Mouse (Mus musculus) testis, postnatal 10 days (tissue): ENCODE measurements at regions not wholly inside any gene's neighbourhood (a gene's known extent, or its start where the extent isn't known, plus 50 kb on each side); places are given as distances from the start of the nearest gene placed in this dataset.

Experiments
- DNase-seq: peaks from one replicate; pipeline ENCODE4 v3.0.0; 2021; ENCODE audit warnings: low spot score

- DNase-seq = no peak
Measured at GRCm38 (mm10) chr8:36041222-36041864, 275.8 kb downstream of the Gm19410 start.

- no peak for DNase-seq
Measured at GRCm38 (mm10) chr8:36042594-36042993, 277.0 kb downstream of the Gm19410 start.
